Mouse (Mus musculus) adrenal gland, adult 18-20 months (tissue): Measurements from ENCODE around the gene Chpf. TPM values are rescaled to one million over a fixed set of nuclear protein-coding genes. Genes with fewer than 3 reads are reported as not detected.

Experiments used
- DNase-seq, 2 experiments: peaks; one replicate each; pipeline ENCODE4 v3.0.0; 2021 to 2022; ENCODE audit warnings: low spot score in 2 of 2
- total RNA-seq, 2 experiments: library from RNA; stranded (reverse); gene quantifications; 1 replicate in 1 of 2; 2 replicates in 1 of 2; pipeline ENCODE4 v1.2.3; 2021

The Chpf gene
- total RNA-seq, 2 experiments from 2014 or later = 58.9 to 59.1 TPM

- no peak for DNase-seq
Observed at GRCm38 (mm10) chr1:75460297-75460696, 18.8 kb downstream of the Chpf start.

- no peak for DNase-seq
Observed at GRCm38 (mm10) chr1:75458789-75459684, 20.1 kb downstream of the Chpf start.

- DNase-seq = no peak
Observed at GRCm38 (mm10) chr1:75458025-75458788, 20.9 kb downstream of the Chpf start.

GRCm38 (mm10) chr1:75457710-75458024 is 21.4 kb downstream of the Chpf start:
- no peak for DNase-seq

GRCm38 (mm10) chr1:75456746-75457564 is 22.2 kb downstream of the Chpf start:
- no peak for DNase-seq

GRCm38 (mm10) chr1:75455948-75456347 is 23.2 kb downstream of the Chpf start:
- no peak for DNase-seq

- no peak for DNase-seq
Observed at GRCm38 (mm10) chr1:75455433-75455832, 23.7 kb downstream of the Chpf start.

GRCm38 (mm10) chr1:75451900-75452299 is 27.2 kb downstream of the Chpf start:
- DNase-seq = no peak

- DNase-seq = no peak
Observed at GRCm38 (mm10) chr1:75450314-75451005, 28.6 kb downstream of the Chpf start, which contains the start of gene Asic4. Gene Asic4, plus strand, starts transcription at chr1:75450436.

GRCm38 (mm10) chr1:75449377-75450135 is 29.6 kb downstream of the Chpf start:
- no peak for DNase-seq

- DNase-seq = no peak
Observed at GRCm38 (mm10) chr1:75448937-75449336, 30.2 kb downstream of the Chpf start.

- DNase-seq = no peak
Observed at GRCm38 (mm10) chr1:75448052-75448431, 31.1 kb downstream of the Chpf start.

GRCm38 (mm10) chr1:75447265-75448051 is 31.6 kb downstream of the Chpf start:
- no peak for DNase-seq

- no peak for DNase-seq
Observed at GRCm38 (mm10) chr1:75446656-75447055, 32.5 kb downstream of the Chpf start.

GRCm38 (mm10) chr1:75445751-75446611 is 33.1 kb downstream of the Chpf start:
- DNase-seq = peak; percentile 71 to 76

GRCm38 (mm10) chr1:75445141-75445701 is 33.9 kb downstream of the Chpf start:
- no peak for DNase-seq

GRCm38 (mm10) chr1:75444208-75444607 is 34.9 kb downstream of the Chpf start:
- no peak for DNase-seq
